35 mouse cellular contexts compared by ENCODE assay signal in genomic region chr3:29122556-29122955, GRCm38 (mm10). TPM values are rescaled to one million over a fixed set of nuclear protein-coding genes. Genes with fewer than 3 reads are reported as not detected.
"Had no signal": no experiment of that assay in that cellular context is flagged by ENCODE, and none has a peak within 500 bp of the region (broad histone marks: within the 10 kb centered on the region; RNA-seq: fewer than 3 reads in every experiment).

No protein-coding gene starts in this region.

- H3K27me3 ChIP-seq: heart, embryonic 12.5 days; heart, embryonic 13.5 days; heart, embryonic 15.5 days; hindbrain, embryonic 12.5 days; hindbrain, embryonic 13.5 days; hindbrain, embryonic 15.5 days; intestine, embryonic 15.5 days; kidney, embryonic 15.5 days had no signal

- ATAC-seq: hindbrain, embryonic 16.5 days; hindbrain, postnatal 0 days; inflammation-experienced regulatory T-cells, adult 6 months; intestine, embryonic 15.5 days; intestine, embryonic 16.5 days; intestine, postnatal 0 days had no signal

- H3K4me1 ChIP-seq: heart, embryonic 10.5 days; heart, embryonic 12.5 days; heart, embryonic 13.5 days; heart, embryonic 15.5 days; hindbrain, embryonic 12.5 days; hindbrain, embryonic 13.5 days; hindbrain, embryonic 15.5 days; intestine, embryonic 15.5 days; kidney, embryonic 15.5 days had no signal

- H3K4me2 ChIP-seq: heart, embryonic 11.5 days; heart, embryonic 12.5 days; heart, embryonic 13.5 days; heart, embryonic 15.5 days; hindbrain, embryonic 12.5 days; hindbrain, embryonic 13.5 days; hindbrain, embryonic 14.5 days; hindbrain, embryonic 15.5 days; intestine, embryonic 15.5 days; kidney, embryonic 15.5 days had no signal

- H3K4me3 ChIP-seq: heart, adult 2 months; heart, embryonic 10.5 days; heart, embryonic 12.5 days; heart, embryonic 13.5 days; heart, embryonic 15.5 days; hindbrain, embryonic 10.5 days; hindbrain, embryonic 12.5 days; hindbrain, embryonic 13.5 days; hindbrain, embryonic 15.5 days; intestine, embryonic 15.5 days; kidney, embryonic 15.5 days; layer of hippocampus, adult 2 months; left cerebral cortex, adult 2 months had no signal

- H3K9ac ChIP-seq: heart, embryonic 12.5 days; heart, embryonic 13.5 days; heart, embryonic 15.5 days; hindbrain, embryonic 12.5 days; hindbrain, embryonic 13.5 days; hindbrain, embryonic 14.5 days; hindbrain, embryonic 15.5 days; intestine, embryonic 15.5 days; kidney, embryonic 15.5 days had no signal

- DNase-seq: heart, adult 2 months; heart, postnatal 10 days; heart, postnatal 14 days; heart, postnatal 36 days; heart, postnatal 4 days; kidney, adult 11 months; kidney, adult 18-20 months; kidney, postnatal 14 days; kidney, postnatal 25 days; kidney, postnatal 4 days; layer of hippocampus, adult 9-11 months; layer of hippocampus, postnatal 36 days had no signal

- H3K36me3 ChIP-seq: heart, embryonic 10.5 days; heart, embryonic 12.5 days; heart, embryonic 13.5 days; heart, embryonic 15.5 days; hindbrain, embryonic 10.5 days; hindbrain, embryonic 12.5 days; hindbrain, embryonic 13.5 days; hindbrain, embryonic 15.5 days; intestine, embryonic 15.5 days; kidney, embryonic 15.5 days had no signal

- H3K9me3 ChIP-seq: heart, embryonic 10.5 days; heart, embryonic 12.5 days; heart, embryonic 13.5 days; heart, embryonic 15.5 days; hindbrain, embryonic 10.5 days; hindbrain, embryonic 12.5 days; hindbrain, embryonic 13.5 days; hindbrain, embryonic 15.5 days; intestine, embryonic 15.5 days; kidney, embryonic 15.5 days had no signal

- H3K27ac ChIP-seq: heart, adult 2 months; heart, embryonic 10.5 days; heart, embryonic 13.5 days; heart, embryonic 15.5 days; hindbrain, embryonic 10.5 days; hindbrain, embryonic 12.5 days; hindbrain, embryonic 13.5 days; hindbrain, embryonic 14.5 days; hindbrain, embryonic 15.5 days; hindbrain, postnatal 0 days; intestine, embryonic 15.5 days; kidney, embryonic 15.5 days; kidney, postnatal 0 days; layer of hippocampus, adult 2 months; left cerebral cortex, adult 2 months had no signal

RNA-seq across cellular contexts. Expression of gene Egfem1, which starts 40.7 kb away (rescaled TPM):
- total RNA-seq: heart, adult 2 months; heart, postnatal 14 days; heart, postnatal 25 days; heart, postnatal 36 days; hematopoietic stem cell, adult 5-6 weeks had no signal
- polyA plus RNA-seq: inflammation-experienced regulatory T-cells, adult 6 months; large intestine, adult 2 months had no signal
